Mouse (Mus musculus) midbrain, postnatal 0 days (tissue): ENCODE results near the gene Tdp1. TPM values are rescaled to one million over a fixed set of nuclear protein-coding genes. Genes with fewer than 3 reads are reported as not detected.

Experiments
- ATAC-seq: fragments of 200-750 bp; cut with Nextera tagmentation; 2 replicates; pipeline ENCODE4 v1.8.0; 2017; ENCODE audit warnings: moderate number of reproducible peaks, mild to moderate bottlenecking, moderate TSS enrichment, moderate library complexity; ENCODE audit not compliant: low FRiP score
- DNase-seq: peaks from one replicate; pipeline ENCODE4 v3.0.0-alpha.2; 2015; ENCODE audit warnings: low spot score
- H3K27ac ChIP-seq: fragments of 300-500 bp; sonication (generic); 2 replicates; pipeline ENCODE4 v1.5.1; 2014; ENCODE audit warnings: low read depth, mild to moderate bottlenecking, low read length, mixed read lengths
- H3K27me3 ChIP-seq: fragments of 300-500 bp; sonication (generic); 2 replicates; pipeline ENCODE4 v1.6.1; 2014; ENCODE audit warnings: low read length, control low read depth, mixed read lengths; ENCODE audit not compliant: insufficient read depth
- H3K36me3 ChIP-seq: fragments of 300-500 bp; sonication (generic); 2 replicates; pipeline ENCODE4 v1.6.1; 2014; ENCODE audit warnings: low read length, control low read depth, mixed read lengths; ENCODE audit not compliant: insufficient read depth
- H3K4me1 ChIP-seq: fragments of 300-500 bp; sonication (generic); 2 replicates; pipeline ENCODE4 v1.6.1; 2014; ENCODE audit warnings: mild to moderate bottlenecking, control low read depth, antibody characterized with exemption, low read length, mixed read lengths; ENCODE audit not compliant: insufficient read depth
- H3K4me2 ChIP-seq: fragments of 300-500 bp; sonication (generic); 2 replicates; pipeline ENCODE4 v1.6.1; 2014; ENCODE audit warnings: low read depth, mild to moderate bottlenecking, low read length, mixed read lengths; ENCODE audit not compliant: poor library complexity, severe bottlenecking
- H3K4me3 ChIP-seq: fragments of 300-500 bp; sonication (generic); 2 replicates; pipeline ENCODE4 v1.5.1; 2014; ENCODE audit warnings: low read depth, mild to moderate bottlenecking, low read length, moderate library complexity
- H3K9ac ChIP-seq: fragments of 300-500 bp; sonication (generic); replicated peaks from 2 replicates; pipeline ENCODE4 v1.6.1; 2014; ENCODE audit warnings: mild to moderate bottlenecking, low read length, moderate library complexity, mixed read lengths; ENCODE audit not compliant: poor library complexity, severe bottlenecking
- H3K9me3 ChIP-seq: fragments of 300-500 bp; sonication (generic); 2 replicates; pipeline ENCODE4 v1.6.1; 2016; ENCODE audit warnings: low read length, control low read depth
- CTCF ChIP-seq: IDR thresholded peaks from 2 replicates; pipeline ENCODE4 v1.5.1; 2016; ENCODE audit warnings: antibody characterized with exemption, mild to moderate bottlenecking
- WGBS: fragments of 180-500 bp; shearing (Covaris S2); extraction: QIAGEN DNeasy Blood & Tissue Kit; methylation state at CpG from one replicate; pipeline ENCODE4 v1.1.7; 2014; 5-methylcytosine and 5-hydroxymethylcytosine counted together
- polyA plus RNA-seq: library from polyadenylated mRNA; unstranded; fragments of >200 nt; fragmentation: Nextera tagmentation; extraction: Ambion mirVana; gene quantifications from 2 replicates; pipeline ENCODE4 v1.2.1, GENCODE M21; 2015
- total RNA-seq: library from RNA; depleted of rRNA; stranded (reverse); fragments of >200 nt; gene quantifications from 2 replicates; pipeline ENCODE4 v1.2.3, GENCODE M21; 2014

Gene Tdp1
- total and polyA plus RNA-seq, 2 experiments from 2014 or later, result 19.0 to 31.8 TPM

DNA sequence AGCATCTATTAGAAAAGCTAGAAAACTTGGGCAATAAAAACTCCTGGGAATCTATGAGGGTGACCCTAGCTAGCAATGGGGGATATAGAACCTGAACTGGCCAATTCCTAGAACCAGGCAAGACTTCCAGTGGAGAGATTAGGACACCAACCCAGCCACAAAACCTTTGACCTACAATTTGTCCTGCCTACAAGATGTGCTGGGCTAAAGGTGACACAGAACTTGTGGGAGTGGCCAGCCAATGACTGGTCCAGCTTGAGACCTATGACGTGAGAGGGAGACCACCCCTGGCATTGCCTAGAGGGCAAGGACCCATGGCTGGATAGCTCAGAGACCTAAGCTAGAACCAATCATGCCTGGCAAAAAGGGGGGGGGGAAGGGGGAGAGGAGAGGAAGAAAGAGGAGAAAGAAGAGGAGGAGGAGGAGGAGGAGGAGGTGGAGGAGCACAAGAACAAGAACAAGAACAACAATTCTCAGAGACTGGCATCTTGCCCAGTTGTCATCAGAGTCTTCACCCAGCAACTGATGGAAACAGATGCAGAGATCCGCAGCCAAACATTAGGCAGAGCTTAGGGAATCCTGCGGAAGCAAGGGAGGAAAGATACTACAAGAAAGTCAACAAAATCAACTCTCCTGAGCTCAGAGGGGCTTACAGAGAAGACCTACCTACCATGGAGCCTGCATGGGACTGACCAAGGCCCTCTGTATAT, 24.8 kb upstream of the Tdp1 start:
- DNase-seq (no peak), ATAC-seq (no peak)

DNA sequence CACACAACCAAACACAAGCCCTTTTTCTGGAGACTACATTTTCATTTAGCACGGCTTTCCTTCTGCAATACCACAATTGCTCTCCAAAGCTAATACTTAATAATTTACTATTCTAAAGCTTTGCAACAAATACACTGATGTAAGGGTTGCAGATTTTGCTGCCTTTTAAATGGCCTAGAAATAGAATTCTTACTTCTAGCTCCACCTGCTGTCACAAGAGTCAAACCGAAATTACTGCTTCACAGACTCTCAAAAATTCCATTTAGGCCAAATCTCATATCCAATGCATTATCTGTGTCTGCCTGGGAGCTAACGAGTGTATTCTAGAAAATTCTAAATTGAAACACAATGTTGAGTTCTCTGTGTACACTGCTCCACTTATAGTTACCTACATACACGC, 23.3 kb upstream of the Tdp1 start:
- ATAC-seq (no peak), DNase-seq (peak; percentile 78)
- 59% methylated on average over 4 of the region's 4 CpGs for WGBS
- no peak overlapping the region for H3K4me3 ChIP-seq
- H3K9ac ChIP-seq, result no peak overlapping the region
- peak; percentile 77 for TF ChIP-seq CTCF
- no peaks in the 10 kb centered on the region for H3K9me3 ChIP-seq
- no peak overlapping the region for H3K27ac ChIP-seq
- H3K4me1 ChIP-seq, result no peaks in the 10 kb centered on the region
- H3K27me3 ChIP-seq, result no peaks in the 10 kb centered on the region
- H3K36me3 ChIP-seq, result no peaks in the 10 kb centered on the region
- no peak overlapping the region for H3K4me2 ChIP-seq

More for the DNA sequence above, 24.8 kb upstream of the Tdp1 start:
- no peaks in the 10 kb centered on the region for H3K27me3 ChIP-seq
- no peak overlapping the region for H3K27ac ChIP-seq
- no peak overlapping the region for H3K4me2 ChIP-seq
- H3K4me3 ChIP-seq, result no peak overlapping the region
- no peaks in the 10 kb centered on the region for H3K4me1 ChIP-seq
- H3K9ac ChIP-seq, result no peak overlapping the region
- H3K9me3 ChIP-seq, result no peaks in the 10 kb centered on the region
- no peak for TF ChIP-seq CTCF
- H3K36me3 ChIP-seq, result no peaks in the 10 kb centered on the region
- 89% methylated on average over 3 of the region's 3 CpGs for WGBS

DNA sequence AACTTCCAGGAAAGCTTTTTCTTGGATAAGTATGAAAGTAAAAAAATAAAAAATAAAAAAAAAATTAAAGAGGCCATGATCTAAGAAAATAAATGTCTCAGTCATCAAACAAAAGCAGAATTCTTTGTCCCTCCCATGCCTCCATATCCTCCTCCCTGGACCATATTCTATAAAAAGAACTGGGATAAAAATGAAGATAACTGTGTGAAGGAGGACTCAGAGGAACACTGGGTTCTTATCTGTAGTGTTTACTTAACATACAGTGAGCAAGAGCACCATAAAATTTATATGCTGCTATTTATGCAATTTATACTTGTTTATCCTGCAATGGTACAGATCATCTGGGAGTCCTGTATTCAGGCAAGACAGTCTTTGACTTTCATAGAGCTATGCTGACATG, 19.7 kb upstream of the Tdp1 start:
- Histone ChIP-seq H3K4me1 (no peaks in the 10 kb centered on the region), H3K27me3 (no peaks in the 10 kb centered on the region), H3K27ac (no peak overlapping the region), H3K4me2 (no peak overlapping the region), H3K4me3 (no peak overlapping the region), H3K9ac (no peak overlapping the region), H3K36me3 (no peaks in the 10 kb centered on the region), H3K9me3 (no peaks in the 10 kb centered on the region)
- no peak for ATAC-seq
- no peak for DNase-seq
- no peak for TF ChIP-seq CTCF

DNA sequence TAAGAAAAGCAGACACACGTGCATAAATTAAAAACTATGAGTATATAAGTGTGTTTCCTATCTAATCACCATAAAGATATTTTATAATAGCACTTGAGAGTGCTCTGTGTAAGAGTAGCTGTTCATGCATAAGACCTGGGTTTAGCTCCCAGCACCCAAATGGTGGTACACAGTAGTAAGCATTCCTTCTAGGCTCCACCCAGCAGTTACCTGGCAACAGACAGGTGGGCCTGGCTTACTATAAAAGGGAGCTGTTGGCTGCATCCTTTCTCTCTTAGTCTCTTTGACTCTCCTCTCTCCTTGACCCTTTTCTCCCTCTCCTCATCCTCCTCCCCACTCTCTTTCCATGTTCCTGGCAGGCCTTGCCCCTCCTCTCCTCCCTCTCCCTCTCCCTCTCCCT, 15.5 kb upstream of the Tdp1 start:
- Histone ChIP-seq H3K4me3 (no peak overlapping the region), H3K27me3 (no peaks in the 10 kb centered on the region), H3K4me2 (no peak overlapping the region), H3K9ac (no peak overlapping the region), H3K4me1 (no peaks in the 10 kb centered on the region), H3K36me3 (no peaks in the 10 kb centered on the region), H3K27ac (no peak overlapping the region), H3K9me3 (no peaks in the 10 kb centered on the region)
- 87% methylated on average over 1 of the region's 1 CpGs for WGBS
- ATAC-seq, result no peak
- TF ChIP-seq CTCF, result no peak
- DNase-seq, result no peak

DNA sequence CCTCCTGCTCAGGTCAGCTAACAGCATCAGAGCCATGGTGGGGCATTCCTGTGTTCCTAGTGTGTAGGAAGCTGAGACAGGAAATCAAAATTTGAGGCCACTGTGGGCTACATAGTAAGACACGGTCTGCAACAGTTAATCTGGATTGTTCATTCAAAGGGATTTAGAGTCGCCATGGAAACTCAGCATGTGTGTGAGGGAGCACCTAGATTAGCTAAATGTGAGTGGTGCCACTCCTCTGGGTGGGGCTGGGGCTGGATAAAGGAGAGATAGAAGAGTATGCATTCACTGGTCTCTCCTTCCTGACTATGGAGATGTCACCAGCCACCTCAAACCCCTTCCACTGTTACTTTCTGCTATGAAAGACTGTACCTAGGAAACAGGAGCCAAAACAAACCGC, 10.9 kb upstream of the Tdp1 start:
- H3K36me3 ChIP-seq, result no peaks in the 10 kb centered on the region
- ATAC-seq, result no peak
- 37% methylated on average over 3 of the region's 3 CpGs for WGBS
- no peak overlapping the region for H3K9ac ChIP-seq
- no peak overlapping the region for H3K27ac ChIP-seq
- no peak overlapping the region for H3K4me2 ChIP-seq
- no peak overlapping the region for H3K4me3 ChIP-seq
- TF ChIP-seq CTCF, result no peak
- DNase-seq, result no peak
- no peaks in the 10 kb centered on the region for H3K27me3 ChIP-seq
- H3K9me3 ChIP-seq, result no peaks in the 10 kb centered on the region
- no peaks in the 10 kb centered on the region for H3K4me1 ChIP-seq

DNA sequence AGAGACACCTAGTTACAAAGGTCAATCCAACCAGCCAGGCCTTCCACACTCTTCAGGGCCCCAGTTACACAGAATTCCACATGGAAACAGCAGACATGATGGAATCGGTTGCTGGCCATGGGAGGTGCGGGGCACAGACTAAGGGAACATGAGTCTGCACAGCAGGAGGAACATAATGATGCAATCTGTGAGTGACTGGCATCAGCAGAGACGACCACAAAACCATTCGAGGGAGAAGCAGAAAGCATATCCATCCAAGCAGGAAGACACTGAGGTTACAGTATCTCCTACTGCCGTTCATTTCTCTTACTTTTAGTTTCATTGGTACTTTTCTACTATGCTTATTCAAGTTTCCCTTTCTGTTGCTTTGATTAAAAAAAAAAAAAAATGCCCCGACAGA, 9.7 kb upstream of the Tdp1 start:
- Histone ChIP-seq H3K36me3 (no peaks in the 10 kb centered on the region), H3K27ac (no peak overlapping the region), H3K9ac (no peak overlapping the region), H3K9me3 (no peaks in the 10 kb centered on the region), H3K4me1 (no peaks in the 10 kb centered on the region), H3K4me3 (no peak overlapping the region), H3K4me2 (no peak overlapping the region), H3K27me3 (no peaks in the 10 kb centered on the region)
- no peak for TF ChIP-seq CTCF
- DNase-seq, result no peak
- 81% methylated on average over 6 of the region's 6 CpGs for WGBS
- ATAC-seq, result no peak
